Mouse (Mus musculus) splenic B cell, adult 2 months (primary cell): Measurements from ENCODE around the gene Igsf9b.

Experiments used
- DNase-seq: peaks from one replicate; pipeline ENCODE4 v3.0.0-alpha.2; 2011; ENCODE audit warnings: low read depth, low spot score
- H3K27me3 ChIP-seq: 2 replicates; pipeline ENCODE4 v1.6.1; 2012; ENCODE audit warnings: mild to moderate bottlenecking, low read length, moderate library complexity, mixed read lengths; ENCODE audit not compliant: control insufficient read depth, poor library complexity, insufficient read depth, severe bottlenecking
- H3K36me3 ChIP-seq: 2 replicates; pipeline ENCODE4 v1.6.1; 2012; ENCODE audit warnings: mild to moderate bottlenecking, low read length, moderate library complexity, mixed read lengths; ENCODE audit not compliant: control insufficient read depth, poor library complexity, insufficient read depth, severe bottlenecking

Gene Igsf9b

GRCm38 (mm10) chr9:27303571-27304484 is 4.8 kb downstream of the Igsf9b start:
- Histone ChIP-seq H3K36me3 (no peaks in the 10 kb centered on the region), H3K27me3 (no peaks in the 10 kb centered on the region)
- DNase-seq = no peak

GRCm38 (mm10) chr9:27304485-27305102 is 5.6 kb downstream of the Igsf9b start:
- Histone ChIP-seq H3K36me3 (no peaks in the 10 kb centered on the region), H3K27me3 (no peaks in the 10 kb centered on the region)
- DNase-seq = no peak

GRCm38 (mm10) chr9:27305502-27305901 is 6.5 kb downstream of the Igsf9b start:
- no peak for DNase-seq
- Histone ChIP-seq H3K36me3 (no peaks in the 10 kb centered on the region), H3K27me3 (no peaks in the 10 kb centered on the region)

- no peaks in the 10 kb centered on the region for H3K27me3 ChIP-seq
- no peak for DNase-seq
- no peaks in the 10 kb centered on the region for H3K36me3 ChIP-seq
These were observed 7.6 kb downstream of the Igsf9b start for GRCm38 (mm10) chr9:27306642-27307041.

DNA sequence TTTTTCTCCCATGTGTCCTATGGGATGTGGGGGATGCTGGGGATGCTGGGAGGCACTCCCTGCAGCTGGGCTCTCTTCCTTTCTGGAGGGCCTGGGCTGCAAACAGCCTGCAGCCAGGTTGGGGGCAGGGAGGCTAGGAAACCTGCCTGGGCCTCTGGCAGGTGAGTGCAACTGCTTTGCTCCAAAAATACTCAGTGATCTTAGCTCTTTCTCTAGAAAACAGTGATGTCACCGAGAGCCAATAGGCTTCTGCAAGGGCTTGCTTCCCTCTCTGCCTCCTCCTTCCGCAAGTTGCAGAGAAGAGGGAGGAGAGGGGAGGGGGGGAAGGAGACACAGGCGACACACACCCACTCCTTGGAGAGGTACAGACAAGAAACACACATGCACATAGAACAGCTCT is 8.3 kb downstream of the Igsf9b start:
- DNase-seq = no peak
- no peaks in the 10 kb centered on the region for H3K27me3 ChIP-seq
- H3K36me3 ChIP-seq = no peaks in the 10 kb centered on the region

DNA sequence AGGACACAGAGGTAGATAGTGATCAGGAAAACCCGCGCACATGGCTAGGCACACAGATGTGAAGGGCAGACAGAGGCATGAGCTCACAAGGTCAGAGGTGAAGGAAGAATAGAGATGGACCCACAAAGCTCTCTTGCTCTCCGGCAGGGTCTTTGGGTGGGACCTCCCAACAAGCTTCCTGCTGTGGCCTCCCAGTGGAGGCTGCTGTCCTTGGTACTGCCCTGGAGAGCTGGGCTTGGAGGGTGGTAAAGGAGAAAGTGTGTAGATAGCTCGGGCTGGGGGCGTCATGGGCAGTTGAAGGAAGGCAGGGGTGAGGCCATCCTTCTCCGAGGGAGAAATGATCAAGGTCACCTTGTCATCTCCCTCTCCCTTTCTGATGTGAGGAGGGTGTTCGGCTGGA is 9.0 kb downstream of the Igsf9b start:
- Histone ChIP-seq H3K27me3 (no peaks in the 10 kb centered on the region), H3K36me3 (no peaks in the 10 kb centered on the region)
- DNase-seq = no peak

- no peaks in the 10 kb centered on the region for H3K27me3 ChIP-seq
- no peak for DNase-seq
- no peaks in the 10 kb centered on the region for H3K36me3 ChIP-seq
These were observed 9.6 kb downstream of the Igsf9b start for GRCm38 (mm10) chr9:27308561-27308960.

DNA sequence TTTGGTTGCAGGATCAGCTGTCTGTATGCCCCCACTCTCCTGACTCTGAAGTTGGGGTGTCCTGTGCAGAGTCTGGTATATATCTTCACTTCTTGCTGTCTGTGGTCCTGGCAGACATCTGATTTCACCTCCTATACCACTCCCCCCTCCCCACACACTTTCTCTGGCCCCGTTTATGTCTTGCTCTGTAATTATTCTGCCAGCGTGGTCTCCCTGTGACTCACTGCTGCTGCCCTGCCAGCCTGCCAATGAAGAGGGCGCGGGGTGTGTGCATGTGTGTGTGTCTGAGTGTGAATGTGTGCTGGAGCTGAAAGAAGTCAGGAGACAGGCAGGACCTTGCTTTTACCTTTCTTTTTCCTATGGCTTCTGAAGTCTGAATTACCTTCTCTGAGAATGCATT is 11.0 kb downstream of the Igsf9b start:
- no peak for DNase-seq
- H3K27me3 ChIP-seq = no peaks in the 10 kb centered on the region
- no peaks in the 10 kb centered on the region for H3K36me3 ChIP-seq

DNA sequence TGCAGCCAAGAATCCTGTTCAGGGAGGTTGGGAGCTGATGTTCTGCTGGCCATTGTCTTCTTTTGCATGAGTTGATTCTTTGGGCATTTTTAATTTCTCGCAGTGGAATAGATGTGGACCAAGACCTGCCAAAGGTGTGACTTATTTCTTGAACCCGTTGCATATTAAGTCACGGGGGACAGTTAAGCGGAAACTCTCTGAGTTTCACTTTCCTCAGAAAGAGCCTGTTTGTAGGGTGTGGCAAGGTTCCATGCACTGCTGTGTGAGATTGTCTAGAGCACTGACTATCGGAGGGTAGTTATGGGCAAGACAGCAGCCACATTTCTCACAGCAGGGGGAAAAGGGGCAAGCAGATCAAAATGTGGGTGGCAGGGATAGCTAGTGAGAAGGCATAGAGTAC is 14.4 kb downstream of the Igsf9b start:
- no peak for DNase-seq
- Histone ChIP-seq H3K36me3 (no peaks in the 10 kb centered on the region), H3K27me3 (no peaks in the 10 kb centered on the region)

GRCm38 (mm10) chr9:27321267-27321666 is 22.3 kb downstream of the Igsf9b start:
- no peak for DNase-seq
- H3K36me3 ChIP-seq = no peaks in the 10 kb centered on the region
- H3K27me3 ChIP-seq = no peaks in the 10 kb centered on the region

GRCm38 (mm10) chr9:27322277-27322676 is 23.3 kb downstream of the Igsf9b start:
- H3K36me3 ChIP-seq = no peaks in the 10 kb centered on the region
- DNase-seq = no peak
- H3K27me3 ChIP-seq = no peaks in the 10 kb centered on the region

DNA sequence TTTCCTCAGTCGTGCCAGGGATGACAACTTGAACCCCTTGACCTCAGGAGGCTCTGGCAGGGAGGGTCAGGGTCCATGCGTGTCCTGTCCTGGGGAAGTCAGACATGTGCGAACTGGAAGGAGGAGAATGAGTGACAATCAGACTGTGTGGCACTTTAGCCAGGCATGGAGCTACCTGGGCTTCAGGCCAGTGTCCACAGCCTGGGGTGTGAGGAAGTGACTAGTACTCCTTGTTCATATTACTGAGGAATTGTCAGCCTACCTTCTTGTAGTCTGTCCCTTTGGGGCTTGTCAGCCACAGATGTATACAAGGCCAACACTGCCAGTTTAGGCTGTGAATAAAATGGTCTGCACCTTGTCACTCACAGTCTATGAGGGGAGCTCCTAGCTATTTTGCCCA is 24.4 kb downstream of the Igsf9b start:
- Histone ChIP-seq H3K36me3 (no peaks in the 10 kb centered on the region), H3K27me3 (no peaks in the 10 kb centered on the region)
- no peak for DNase-seq

- no peak for DNase-seq
- no peaks in the 10 kb centered on the region for H3K27me3 ChIP-seq
- no peaks in the 10 kb centered on the region for H3K36me3 ChIP-seq
These were observed 26.9 kb downstream of the Igsf9b start for GRCm38 (mm10) chr9:27325920-27326319.

DNA sequence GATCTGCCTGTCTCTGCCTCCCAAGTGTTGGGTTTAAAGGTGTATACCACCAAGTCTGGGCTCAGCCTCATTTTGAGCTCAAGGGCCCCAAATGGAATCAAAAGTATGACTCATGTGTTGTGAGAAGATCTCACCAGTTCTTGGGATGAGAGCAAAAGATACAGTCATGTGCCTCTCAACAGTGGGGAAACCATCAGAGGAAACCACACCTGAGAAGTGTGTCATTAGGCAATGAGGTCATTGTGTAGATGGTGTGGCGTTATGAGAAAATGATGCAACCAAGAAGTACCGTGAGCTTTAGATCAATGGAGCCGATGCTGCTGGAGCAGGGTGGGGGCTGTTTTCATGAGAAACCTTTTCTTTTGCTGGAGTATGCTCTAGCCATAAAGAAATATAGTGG is 28.6 kb downstream of the Igsf9b start:
- H3K27me3 ChIP-seq = no peaks in the 10 kb centered on the region
- DNase-seq = no peak
- H3K36me3 ChIP-seq = no peaks in the 10 kb centered on the region

GRCm38 (mm10) chr9:27330374-27330773 is 31.4 kb downstream of the Igsf9b start:
- H3K27me3 ChIP-seq = no peaks in the 10 kb centered on the region
- no peak for DNase-seq
- no peaks in the 10 kb centered on the region for H3K36me3 ChIP-seq
